Mouse (Mus musculus) heart, postnatal 0 days (tissue): ENCODE results near the gene Fam49a. TPM values are rescaled to one million over a fixed set of nuclear protein-coding genes. Genes with fewer than 3 reads are reported as not detected.

ENCODE experiments used
- ATAC-seq: fragments of 200-750 bp; cut with Nextera tagmentation; 2 replicates; pipeline ENCODE4 v1.8.0; 2017; ENCODE audit warnings: low read depth, moderate number of reproducible peaks, moderate library complexity; ENCODE audit not compliant: insufficient read depth
- DNase-seq: peaks from one replicate; pipeline ENCODE4 v3.0.0-alpha.2; 2016; ENCODE audit warnings: low spot score
- H3K27ac ChIP-seq: fragments of 300-500 bp; sonication (generic); 2 replicates; pipeline ENCODE4 v1.5.1; 2014; ENCODE audit warnings: low read depth, mild to moderate bottlenecking
- H3K27me3 ChIP-seq: fragments of 300-500 bp; sonication (generic); 2 replicates; pipeline ENCODE4 v1.6.1; 2014; ENCODE audit warnings: low read length, mixed read lengths; ENCODE audit not compliant: control insufficient read depth, insufficient read depth
- H3K36me3 ChIP-seq: fragments of 300-500 bp; sonication (generic); replicated peaks from 2 replicates; pipeline ENCODE4 v1.6.1; 2014; ENCODE audit warnings: low read length, mixed read lengths; ENCODE audit not compliant: control insufficient read depth, insufficient read depth
- H3K4me1 ChIP-seq: fragments of 300-500 bp; sonication (generic); 2 replicates; pipeline ENCODE4 v1.6.1; 2014; ENCODE audit warnings: antibody characterized with exemption; ENCODE audit not compliant: control insufficient read depth, insufficient read depth
- H3K4me2 ChIP-seq: fragments of 300-500 bp; sonication (generic); 2 replicates; pipeline ENCODE4 v1.6.1; 2014; ENCODE audit warnings: low read depth, mild to moderate bottlenecking, low read length, moderate library complexity
- H3K4me3 ChIP-seq: fragments of 300-500 bp; sonication (generic); 2 replicates; pipeline ENCODE4 v1.5.1; 2014; ENCODE audit warnings: low read depth, low read length
- H3K9ac ChIP-seq: fragments of 300-500 bp; sonication (generic); replicated peaks from 2 replicates; pipeline ENCODE4 v1.6.1; 2014; ENCODE audit warnings: low read depth, low read length, mixed read lengths
- H3K9me3 ChIP-seq: fragments of 300-500 bp; sonication (generic); replicated peaks from 2 replicates; pipeline ENCODE4 v1.6.1; 2016; ENCODE audit warnings: low read length; ENCODE audit not compliant: control insufficient read depth
- CTCF ChIP-seq: IDR thresholded peaks from 2 replicates; pipeline ENCODE4 v1.5.1; 2016; ENCODE audit warnings: antibody characterized with exemption, control low read depth, low read depth
- EP300 ChIP-seq: IDR thresholded peaks from 2 replicates; pipeline ENCODE4 v1.6.1; 2016; ENCODE audit warnings: antibody characterized with exemption, low read depth
- WGBS: fragments of 180-500 bp; shearing (Covaris S2); extraction: QIAGEN DNeasy Blood & Tissue Kit; methylation state at CpG from one replicate; pipeline ENCODE4 v1.1.7; 2014; 5-methylcytosine and 5-hydroxymethylcytosine counted together
- polyA plus RNA-seq: library from polyadenylated mRNA; unstranded; fragments of >200 nt; fragmentation: Nextera tagmentation; extraction: Ambion mirVana; gene quantifications from 2 replicates; pipeline ENCODE4 v1.2.1, GENCODE M21; 2015
- total RNA-seq: library from RNA; depleted of rRNA; stranded (reverse); fragments of >200 nt; gene quantifications from 2 replicates; pipeline ENCODE4 v1.2.3, GENCODE M21; 2014; ENCODE audit warnings: low replicate concordance

Fam49a gene
- total and polyA plus RNA-seq, 2 experiments from 2014 or later, result 12.4 to 16.5 TPM

DNA sequence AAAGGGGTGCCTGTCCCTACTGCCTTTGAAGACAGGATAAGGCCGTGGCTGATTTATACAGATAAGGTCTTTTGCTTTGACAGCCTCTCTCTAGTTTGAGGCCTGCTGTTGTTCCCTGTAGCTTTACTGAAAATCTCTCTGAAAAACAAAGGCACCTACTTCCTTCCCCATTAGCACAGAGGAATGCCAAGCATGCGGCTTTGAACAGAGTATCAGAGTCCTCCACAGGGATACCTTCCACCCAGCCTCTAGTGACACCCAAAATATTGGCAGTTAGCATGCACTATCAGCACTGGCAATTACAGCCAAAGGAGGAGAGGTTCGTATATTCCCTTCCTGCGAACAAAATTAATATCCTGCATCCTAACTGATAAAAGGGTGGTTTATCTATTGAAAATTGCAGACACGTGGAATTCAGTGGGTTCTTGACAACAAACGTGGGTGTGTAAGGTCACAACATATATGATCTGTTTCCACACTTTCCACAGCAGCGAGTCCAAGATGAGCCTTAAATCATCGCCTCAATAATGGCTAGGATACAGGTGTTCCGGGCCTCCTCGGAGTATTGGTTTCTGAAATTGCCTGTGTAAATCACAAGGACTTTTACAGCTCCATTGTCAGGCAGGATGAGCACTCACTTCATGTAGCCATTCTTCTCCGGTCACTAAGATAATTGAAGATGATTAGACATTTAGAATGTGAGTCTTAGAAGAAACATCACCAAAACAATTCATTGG, 90.0 kb downstream of the Fam49a start:
- ATAC-seq, result no peak
- no peak overlapping the region for H3K27ac ChIP-seq

DNA sequence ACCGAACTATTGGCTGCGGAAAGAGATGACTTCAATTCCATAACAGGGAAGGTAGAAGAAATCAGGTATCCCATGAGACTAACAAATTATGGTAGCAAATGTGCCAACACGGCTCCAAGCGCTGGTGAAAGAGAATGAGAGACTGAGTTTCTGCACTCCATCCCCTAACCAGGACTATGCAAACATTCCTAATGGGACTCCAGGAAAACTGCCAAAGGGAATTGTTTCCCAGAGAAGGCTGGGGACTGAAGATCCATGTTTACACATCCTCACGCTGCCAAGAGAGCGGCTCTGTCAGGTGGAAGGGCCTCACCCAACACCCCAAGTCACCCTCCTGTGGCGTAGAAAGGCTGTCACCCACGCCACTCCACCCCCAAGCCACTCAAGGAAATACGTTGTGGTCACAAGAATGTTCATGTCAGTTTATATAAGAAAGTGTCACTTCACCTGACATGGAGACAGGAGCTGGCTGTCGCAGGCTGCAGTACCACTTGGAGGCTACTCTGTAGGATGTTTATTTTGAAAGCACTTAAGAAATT, 92.2 kb downstream of the Fam49a start:
- no peaks in the 10 kb centered on the region for H3K27me3 ChIP-seq
- no peaks in the 10 kb centered on the region for H3K36me3 ChIP-seq
- WGBS, result 55% methylated on average over 10 of the region's 10 CpGs
- H3K4me1 ChIP-seq, result peaks cover 17% of the 10 kb centered on the region
- H3K4me2 ChIP-seq, result no peak overlapping the region
- H3K9ac ChIP-seq, result no peak overlapping the region
- DNase-seq (no peak), ATAC-seq (no peak)
- no peak overlapping the region for H3K27ac ChIP-seq
- H3K9me3 ChIP-seq, result no peaks in the 10 kb centered on the region
- H3K4me3 ChIP-seq, result no peak overlapping the region
- TF ChIP-seq CTCF (no peak), EP300 (no peak)

More for the DNA sequence above, 90.0 kb downstream of the Fam49a start:
- no peaks in the 10 kb centered on the region for H3K27me3 ChIP-seq
- peaks cover 17% of the 10 kb centered on the region for H3K4me1 ChIP-seq
- no peak overlapping the region for H3K4me2 ChIP-seq
- H3K9me3 ChIP-seq, result no peaks in the 10 kb centered on the region
- H3K4me3 ChIP-seq, result no peak overlapping the region
- no peak for TF ChIP-seq EP300
- TF ChIP-seq CTCF, result no peak
- H3K9ac ChIP-seq, result no peak overlapping the region
- 46% methylated on average over 11 of the region's 11 CpGs for WGBS
- H3K36me3 ChIP-seq, result no peaks in the 10 kb centered on the region
- DNase-seq, result no peak

DNA sequence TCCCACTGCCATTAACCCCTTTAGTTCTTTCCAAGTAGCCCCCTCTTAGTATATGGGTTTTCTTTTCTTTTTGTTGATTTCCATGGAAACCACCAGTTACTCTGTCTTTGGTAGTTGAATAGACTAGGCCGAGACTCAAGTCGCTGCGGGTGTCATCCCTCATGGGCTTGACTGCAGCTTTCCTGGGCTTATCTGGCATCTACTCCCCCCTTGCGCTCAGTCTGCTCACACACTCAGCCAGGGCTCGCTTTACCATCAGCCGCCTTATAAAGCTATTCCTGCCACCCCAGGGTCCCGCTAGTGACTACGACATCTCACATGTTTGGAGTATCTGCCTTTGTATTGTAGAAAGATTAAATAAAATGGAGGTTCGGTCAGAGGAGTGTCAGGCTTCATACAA, 94.1 kb downstream of the Fam49a start:
- H3K9me3 ChIP-seq, result no peaks in the 10 kb centered on the region
- no peaks in the 10 kb centered on the region for H3K36me3 ChIP-seq
- H3K4me2 ChIP-seq, result peak overlapping the region; percentile 20; the same call in 1 of the 2 replicates
- no peak for TF ChIP-seq EP300
- no peak for TF ChIP-seq CTCF
- 16% methylated on average over 9 of the region's 9 CpGs for WGBS
- H3K4me3 ChIP-seq, result no peak overlapping the region
- no peak overlapping the region; the same call in 1 of the 2 replicates for H3K9ac ChIP-seq
- ATAC-seq (peak; percentile 18; the same call in 1 of the 2 replicates), DNase-seq (no peak)
- no peaks in the 10 kb centered on the region for H3K27me3 ChIP-seq
- peak overlapping the region; percentile 77 for H3K27ac ChIP-seq
- H3K4me1 ChIP-seq, result peaks cover 17% of the 10 kb centered on the region

DNA sequence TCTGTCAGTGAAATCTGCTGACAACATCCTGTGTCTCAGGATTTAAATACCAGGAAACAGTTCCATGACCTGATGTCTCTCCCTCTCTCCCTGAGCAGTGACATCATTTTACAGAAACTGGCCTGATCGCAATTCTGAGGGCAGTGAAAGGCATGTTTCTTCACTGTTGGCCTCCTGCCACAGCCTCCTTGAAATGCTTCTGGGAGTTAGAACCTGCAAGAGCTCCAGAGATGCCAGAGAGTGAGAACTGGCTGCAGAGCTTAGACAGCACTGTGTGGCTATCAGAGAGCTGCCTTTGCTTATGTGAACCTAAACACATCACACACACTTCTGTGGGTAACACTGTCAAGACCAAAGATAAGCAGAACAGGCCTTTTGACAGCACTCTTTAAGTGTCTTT, 94.5 kb downstream of the Fam49a start:
- DNase-seq (peak; percentile 82), ATAC-seq (peak; percentile 71)
- H3K27ac ChIP-seq, result peak overlapping the region; percentile 77; the same call in 1 of the 2 replicates
- no peak overlapping the region; the same call in 1 of the 2 replicates for H3K9ac ChIP-seq
- no peak for TF ChIP-seq CTCF
- TF ChIP-seq EP300, result no peak
- no peak overlapping the region for H3K4me3 ChIP-seq
- no peaks in the 10 kb centered on the region for H3K36me3 ChIP-seq
- H3K27me3 ChIP-seq, result no peaks in the 10 kb centered on the region
- 0% methylated on average over 1 of the region's 1 CpGs for WGBS
- H3K9me3 ChIP-seq, result no peaks in the 10 kb centered on the region
- H3K4me1 ChIP-seq, result peaks cover 17% of the 10 kb centered on the region
- peak overlapping the region; percentile 20; the same call in 1 of the 2 replicates for H3K4me2 ChIP-seq

DNA sequence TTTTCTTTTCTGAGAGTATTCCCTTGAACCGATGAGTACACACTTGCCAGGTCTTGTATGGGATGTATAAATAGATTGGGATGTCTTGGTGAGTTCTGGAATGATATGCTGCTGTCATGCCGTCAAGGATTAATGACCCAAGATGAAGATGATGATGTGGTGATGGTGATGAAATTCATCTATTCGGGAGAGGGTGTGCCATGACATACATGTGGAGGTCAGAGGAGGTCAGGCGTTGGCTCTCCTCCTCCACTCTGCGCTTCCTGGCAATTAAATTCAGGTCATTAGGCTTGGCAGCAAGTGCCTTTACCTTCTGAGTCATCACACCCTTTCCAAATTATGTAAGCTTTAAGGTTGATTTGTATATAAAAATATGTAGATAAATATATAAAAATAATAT, 95.0 kb downstream of the Fam49a start:
- WGBS, result 35% methylated on average over 5 of the region's 5 CpGs
- Histone ChIP-seq H3K36me3 (0 out of 2 replicates have a peak, but pooled peaks cover 1% of the 10 kb centered on the region), H3K9ac (no peak overlapping the region), H3K9me3 (no peaks in the 10 kb centered on the region), H3K4me3 (no peak overlapping the region), H3K27me3 (no peaks in the 10 kb centered on the region), H3K4me1 (peaks cover 17% of the 10 kb centered on the region), H3K27ac (0 out of 2 replicates have a peak overlapping the region, but pooled peaks have one; percentile 26), H3K4me2 (no peak overlapping the region)
- no peak for DNase-seq
- TF ChIP-seq CTCF (no peak), EP300 (no peak)
- no peak for ATAC-seq
